Mouse (Mus musculus) kidney, embryonic 14.5 days (tissue): ENCODE measurements at regions not wholly inside any gene's neighbourhood (a gene's known extent, or its start where the extent isn't known, plus 50 kb on each side); places are given as distances from the start of the nearest gene placed in this dataset.

Source experiments
- ATAC-seq: fragments of 200-750 bp; cut with Nextera tagmentation; 2 replicates; pipeline ENCODE4 v1.8.0; 2017; ENCODE audit warnings: moderate number of reproducible peaks, mild to moderate bottlenecking, moderate TSS enrichment, moderate library complexity; ENCODE audit not compliant: low FRiP score, low TSS enrichment
- H3K27ac ChIP-seq: fragments of 300-500 bp; sonication (generic); 2 replicates; pipeline ENCODE4 v1.5.1; 2014; ENCODE audit warnings: low read depth, mild to moderate bottlenecking, low read length, moderate library complexity, mixed read lengths
- H3K27me3 ChIP-seq: fragments of 300-500 bp; sonication (generic); 2 replicates; pipeline ENCODE4 v1.6.1; 2014; ENCODE audit warnings: mild to moderate bottlenecking, low read length; ENCODE audit not compliant: control insufficient read depth, insufficient read depth
- H3K36me3 ChIP-seq: fragments of 300-500 bp; sonication (generic); 2 replicates; pipeline ENCODE4 v1.6.1; 2014; ENCODE audit warnings: low read length, mixed read lengths; ENCODE audit not compliant: control insufficient read depth, insufficient read depth
- H3K4me1 ChIP-seq: fragments of 300-500 bp; sonication (generic); 2 replicates; pipeline ENCODE4 v1.6.1; 2014; ENCODE audit warnings: low read length, mixed read lengths; ENCODE audit not compliant: control insufficient read depth, insufficient read depth
- H3K4me2 ChIP-seq: fragments of 300-500 bp; sonication (generic); replicated peaks from 2 replicates; pipeline ENCODE4 v1.6.1; 2014; ENCODE audit warnings: low read depth, mild to moderate bottlenecking, low read length
- H3K4me3 ChIP-seq: fragments of 300-500 bp; sonication (generic); 2 replicates; pipeline ENCODE4 v1.5.1; 2014; ENCODE audit warnings: mild to moderate bottlenecking, low read length
- H3K9ac ChIP-seq: fragments of 300-500 bp; sonication (generic); 2 replicates; pipeline ENCODE4 v1.6.1; 2014; ENCODE audit warnings: low read depth, mild to moderate bottlenecking, low read length, moderate library complexity
- H3K9me3 ChIP-seq: fragments of 300-500 bp; sonication (generic); 2 replicates; pipeline ENCODE4 v1.6.1; 2016; ENCODE audit warnings: low read length; ENCODE audit not compliant: control insufficient read depth
- WGBS: fragments of 180-500 bp; shearing (Covaris S2); extraction: QIAGEN DNeasy Blood & Tissue Kit; methylation state at CpG from one replicate; pipeline ENCODE4 v1.1.7; 2014; 5-methylcytosine and 5-hydroxymethylcytosine counted together

DNA sequence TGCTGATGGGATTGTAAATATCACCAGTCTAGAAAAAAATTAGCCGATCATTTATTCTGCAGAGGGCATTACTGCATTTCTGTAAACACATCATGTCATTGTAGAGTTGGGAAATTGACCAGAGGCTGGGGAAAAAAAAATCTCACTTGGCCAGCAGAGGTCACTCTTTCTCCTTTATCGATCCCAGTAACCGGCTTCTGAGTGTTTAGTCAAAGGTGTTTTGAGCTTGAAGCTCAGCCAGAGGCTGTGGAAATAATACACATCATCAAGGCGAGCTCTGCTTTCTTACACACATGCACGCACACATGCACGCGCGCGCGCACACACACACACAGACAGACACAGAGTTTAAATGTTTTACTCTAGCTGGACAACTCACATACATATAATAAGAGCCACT, 106.5 kb downstream of the Slc4a3 start:
- H3K4me3 ChIP-seq, result no peak overlapping the region
- H3K27me3 ChIP-seq, result no peaks in the 10 kb centered on the region
- no peaks in the 10 kb centered on the region for H3K4me1 ChIP-seq
- no peak overlapping the region for H3K4me2 ChIP-seq
- no peak for ATAC-seq
- WGBS, result 14% methylated on average over 10 of the region's 10 CpGs
- no peak overlapping the region for H3K27ac ChIP-seq
- no peaks in the 10 kb centered on the region for H3K36me3 ChIP-seq
- H3K9ac ChIP-seq, result no peak overlapping the region
- H3K9me3 ChIP-seq, result no peaks in the 10 kb centered on the region

GRCm38 (mm10) chr1:75652987-75653573, 107.0 kb downstream of the Slc4a3 start:
- 65% methylated on average over 3 of the region's 3 CpGs for WGBS
- Histone ChIP-seq H3K9me3 (no peaks in the 10 kb centered on the region), H3K4me3 (no peak overlapping the region), H3K27ac (no peak overlapping the region), H3K9ac (no peak overlapping the region), H3K4me2 (peak overlapping the region; percentile 33; the same call in 1 of the 2 replicates), H3K27me3 (no peaks in the 10 kb centered on the region), H3K4me1 (no peaks in the 10 kb centered on the region), H3K36me3 (no peaks in the 10 kb centered on the region)
- ATAC-seq, result no peak

- Histone ChIP-seq H3K9me3 (no peaks in the 10 kb centered on the region), H3K27me3 (no peaks in the 10 kb centered on the region), H3K27ac (no peak overlapping the region), H3K4me1 (no peaks in the 10 kb centered on the region), H3K36me3 (no peaks in the 10 kb centered on the region), H3K4me2 (peak overlapping the region; percentile 33), H3K4me3 (no peak overlapping the region), H3K9ac (no peak overlapping the region)
- no peak for ATAC-seq
- WGBS, result 4% methylated on average over 9 of the region's 9 CpGs
Measured at GRCm38 (mm10) chr1:75653671-75654076, 107.6 kb downstream of the Slc4a3 start.

DNA sequence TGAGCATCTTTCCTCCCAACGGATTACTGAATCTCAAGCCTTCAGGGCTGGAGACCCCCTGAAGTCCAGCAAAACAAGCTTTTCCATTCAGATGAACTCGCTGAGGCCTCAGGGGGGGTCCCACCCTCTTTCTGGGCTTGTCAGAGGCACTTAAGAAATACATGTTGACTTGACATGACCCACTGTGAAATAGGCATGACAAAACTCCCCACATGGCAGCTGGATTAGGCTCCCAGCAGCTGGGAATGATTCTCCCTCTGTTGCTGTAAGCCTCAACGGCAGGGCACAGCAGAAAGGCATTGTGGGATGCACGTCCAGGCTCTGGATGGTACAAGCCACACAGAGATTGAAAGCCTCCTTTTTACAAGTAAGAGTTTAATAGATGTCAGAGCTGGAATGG, 110.5 kb downstream of the Slc4a3 start:
- no peak overlapping the region for H3K9ac ChIP-seq
- no peak for ATAC-seq
- no peaks in the 10 kb centered on the region for H3K36me3 ChIP-seq
- 62% methylated on average over 4 of the region's 4 CpGs for WGBS
- no peak overlapping the region for H3K27ac ChIP-seq
- H3K4me3 ChIP-seq, result no peak overlapping the region
- H3K4me2 ChIP-seq, result no peak overlapping the region
- no peaks in the 10 kb centered on the region for H3K4me1 ChIP-seq
- H3K9me3 ChIP-seq, result no peaks in the 10 kb centered on the region
- no peaks in the 10 kb centered on the region for H3K27me3 ChIP-seq

- Histone ChIP-seq H3K27me3 (no peaks in the 10 kb centered on the region), H3K4me2 (no peak overlapping the region), H3K27ac (no peak overlapping the region), H3K4me1 (peaks cover 6% of the 10 kb centered on the region; the same call in 1 of the 2 replicates), H3K4me3 (no peak overlapping the region), H3K9ac (no peak overlapping the region), H3K36me3 (no peaks in the 10 kb centered on the region), H3K9me3 (no peaks in the 10 kb centered on the region)
- no peak for ATAC-seq
- 56% methylated on average over 7 of the region's 7 CpGs for WGBS
Measured at GRCm38 (mm10) chr1:75660336-75661100, 114.5 kb downstream of the Slc4a3 start.

- peak; percentile 91 for ATAC-seq
- H3K4me2 ChIP-seq, result peak overlapping the region; percentile 11; the same call in 1 of the 2 replicates
- no peaks in the 10 kb centered on the region for H3K36me3 ChIP-seq
- H3K4me1 ChIP-seq, result peaks cover 6% of the 10 kb centered on the region; the same call in 1 of the 2 replicates
- peaks cover 3% of the 10 kb centered on the region; the same call in 1 of the 2 replicates for H3K9me3 ChIP-seq
- peak overlapping the region; percentile 62; the same call in 1 of the 2 replicates for H3K27ac ChIP-seq
- H3K9ac ChIP-seq, result no peak overlapping the region
- WGBS, result 9% methylated on average over 17 of the region's 17 CpGs
- no peaks in the 10 kb centered on the region for H3K27me3 ChIP-seq
- no peak overlapping the region for H3K4me3 ChIP-seq
Measured at GRCm38 (mm10) chr1:75662141-75662990, 116.3 kb downstream of the Slc4a3 start.

DNA sequence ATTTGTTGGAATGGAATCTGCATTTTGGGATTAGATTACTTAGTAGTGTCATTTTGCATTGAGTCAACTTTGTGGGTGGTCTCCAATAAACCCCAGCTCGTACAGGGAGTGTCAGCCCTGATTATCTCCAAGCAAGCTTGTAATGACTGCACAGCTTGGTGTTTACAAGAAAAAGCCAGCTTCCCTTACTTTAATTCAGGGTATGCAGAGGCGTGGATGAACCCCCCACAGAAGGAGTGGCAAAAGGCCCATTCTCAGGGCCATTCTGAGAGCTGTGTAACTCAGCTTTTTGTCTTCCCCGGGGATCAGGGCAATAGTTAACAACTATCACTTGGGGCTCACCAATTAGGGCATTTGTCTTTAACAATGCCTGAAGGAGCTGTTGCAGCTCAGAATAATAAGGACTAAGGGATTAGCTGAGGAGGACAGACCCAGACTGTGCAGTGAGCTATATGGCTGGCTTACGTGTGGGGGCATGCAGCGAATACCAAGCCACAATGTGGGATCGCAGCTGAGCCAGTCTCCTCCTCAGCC, 121.7 kb downstream of the Slc4a3 start:
- WGBS, result 29% methylated on average over 6 of the region's 6 CpGs
- no peak overlapping the region for H3K27ac ChIP-seq
- peaks cover 3% of the 10 kb centered on the region; the same call in 1 of the 2 replicates for H3K9me3 ChIP-seq

GRCm38 (mm10) chr1:75676295-75676694, 130.2 kb downstream of the Slc4a3 start:
- 95% methylated on average over 4 of the region's 4 CpGs for WGBS
- Histone ChIP-seq H3K27ac (no peak overlapping the region), H3K9me3 (0 out of 2 replicates have a peak, but pooled peaks cover 2% of the 10 kb centered on the region)

More for the DNA sequence above, 121.7 kb downstream of the Slc4a3 start:
- Histone ChIP-seq H3K9ac (no peak overlapping the region), H3K36me3 (no peaks in the 10 kb centered on the region), H3K4me2 (no peak overlapping the region), H3K4me1 (peaks cover 4% of the 10 kb centered on the region; the same call in 1 of the 2 replicates), H3K4me3 (no peak overlapping the region), H3K27me3 (no peaks in the 10 kb centered on the region)
- ATAC-seq, result peak; percentile 51; the same call in 1 of the 2 replicates

More at GRCm38 (mm10) chr1:75676295-75676694, 130.2 kb downstream of the Slc4a3 start:
- no peak overlapping the region for H3K4me2 ChIP-seq
- H3K4me3 ChIP-seq, result no peak overlapping the region
- H3K27me3 ChIP-seq, result no peaks in the 10 kb centered on the region
- no peaks in the 10 kb centered on the region for H3K36me3 ChIP-seq
- no peaks in the 10 kb centered on the region for H3K4me1 ChIP-seq
- no peak overlapping the region for H3K9ac ChIP-seq
- ATAC-seq, result no peak
